1 mouse cellular context compared by ENCODE assay signal in the genomic region with DNA sequence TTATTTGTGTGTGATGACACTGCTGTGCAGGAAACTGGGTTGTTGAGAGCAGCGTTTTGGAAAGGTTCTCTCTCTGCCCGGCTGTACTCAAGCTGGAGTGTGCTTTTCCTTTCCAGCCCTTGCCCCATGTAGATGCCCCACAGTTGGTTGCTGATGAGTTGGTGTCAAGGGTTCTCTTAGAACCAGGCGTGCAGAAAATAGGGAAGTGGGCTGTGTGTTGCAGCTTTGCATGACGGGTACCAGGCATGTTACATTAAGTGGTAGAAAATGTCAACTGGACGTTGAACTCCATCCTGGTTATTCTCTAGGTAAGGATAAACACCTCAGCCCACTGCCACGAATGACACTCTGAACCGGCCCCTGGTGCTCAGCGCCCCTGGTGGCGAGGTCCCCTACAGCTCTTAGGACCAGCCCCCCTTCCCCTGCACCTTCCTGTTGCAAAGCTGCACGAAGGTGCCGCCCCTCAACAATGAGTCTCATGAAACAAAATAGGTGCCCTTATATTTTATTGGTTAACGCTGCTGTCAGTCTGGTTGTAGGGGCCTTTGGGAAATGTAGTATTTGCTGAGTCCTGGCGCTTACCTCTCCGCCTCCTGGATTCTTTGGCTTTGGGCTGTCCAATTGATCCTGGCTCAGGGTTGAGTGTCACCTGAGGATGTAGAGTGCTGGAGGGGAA.
TF ChIP-seq lines count a peak whose summit lies in the region.

No protein-coding gene starts in this region.

TF ChIP-seq in CH12.LX, 34 proteins besides CTCF, POLR2A, EP300 and RAD21 (continued from another document):
- TF ChIP-seq ZKSCAN1 (IDR thresholded peaks at IDR 0.05; ENCODE audit: borderline replicate concordance, low read depth, low read length) (no peak), KAT2A (IDR thresholded peaks at IDR 0.05; ENCODE audit: insufficient replicate concordance, low read length) (0 out of 2 replicates have a peak, but pooled peaks have one; percentile 53), SMC3 (IDR thresholded peaks at IDR 0.05; ENCODE audit: low read depth, low read length) (no peak), MYC (IDR thresholded peaks at IDR 0.05; ENCODE audit: low read depth, low read length) (no peak), NELFE (IDR thresholded peaks at IDR 0.05; ENCODE audit: low read depth, low read length) (no peak), E2F4 (IDR thresholded peaks at IDR 0.05; ENCODE audit: insufficient replicate concordance, low read depth, low read length) (no peak), GABPA (IDR thresholded peaks at IDR 0.05; ENCODE audit: insufficient replicate concordance, low read depth, low read length) (no peak), TBP (conservative IDR thresholded peaks at IDR 0.05; ENCODE audit: low read depth, low read length) (no peak), MEF2A (IDR thresholded peaks at IDR 0.05; ENCODE audit: borderline replicate concordance, low read depth, low read length) (no peak)
